Mouse (Mus musculus): ENCODE results near the gene Capza2. TPM values are rescaled to one million over a fixed set of nuclear protein-coding genes. Genes with fewer than 3 reads are reported as not detected.
A peak's percentile ranks its signal among the peaks of the same experiment; 100 is the strongest.
"Not testable (repeated sequence)": the region's sequence is repeated elsewhere in the genome, so short reads cannot be mapped to it uniquely, and the experiment has no call there.

The Capza2 gene
- polyA plus RNA-seq, 1 experiment from 2014 or later, result 218 TPM

- H3K36me3 ChIP-seq, result no peaks in the 10 kb centered on the region
Observed at GRCm38 (mm10) chr6:17688676-17689075, 52.6 kb downstream of the Capza2 start.

GRCm38 (mm10) chr6:17692647-17693046 is 56.6 kb downstream of the Capza2 start, which contains the start of gene St7:
Gene St7 (plus strand): TSS chr6:17692933.
- WGBS, result 53% methylated on average over 7 of the region's 7 CpGs
- Histone ChIP-seq H3K4me1 (peaks cover 9% of the 10 kb centered on the region; the same call in 1 of the 2 replicates), H3K36me3 (no peaks in the 10 kb centered on the region), H3K4me2 (peak within 1 kb of the TSS; percentile 79), H3K9me3 (no peaks in the 10 kb centered on the region), H3K27ac (peak within 1 kb of the TSS; percentile 89), H3K27me3 (replicated peaks) (no peaks in the 10 kb centered on the region), H3K4me3 (replicated peaks) (peak within 1 kb of the TSS; percentile 73), H3K9ac (peak within 1 kb of the TSS; percentile 55)
- no peak for ATAC-seq (ENCODE audit: insufficient read depth, low FRiP score, low read depth)

More at GRCm38 (mm10) chr6:17688676-17689075, 52.6 kb downstream of the Capza2 start:
- WGBS, result 64% methylated on average over 5 of the region's 5 CpGs
- no peak overlapping the region for H3K4me3 ChIP-seq (replicated peaks)
- H3K4me1 ChIP-seq, result no peaks in the 10 kb centered on the region
- ATAC-seq (ENCODE audit: insufficient read depth, low FRiP score, low read depth), result no peak
- no peak overlapping the region for H3K9ac ChIP-seq
- no peaks in the 10 kb centered on the region for H3K9me3 ChIP-seq
- no peak overlapping the region for H3K27ac ChIP-seq
- H3K4me2 ChIP-seq, result no peak overlapping the region
- H3K27me3 ChIP-seq (replicated peaks), result no peaks in the 10 kb centered on the region

GRCm38 (mm10) chr6:17693726-17694549 is 57.9 kb downstream of the Capza2 start:
- under 1% methylated on average over 76 of the region's 97 CpGs for WGBS
- Histone ChIP-seq H3K4me1 (peaks cover 9% of the 10 kb centered on the region; the same call in 1 of the 2 replicates), H3K27me3 (replicated peaks) (no peaks in the 10 kb centered on the region), H3K27ac (peak overlapping the region; percentile 89), H3K4me3 (replicated peaks) (peak overlapping the region; percentile 73), H3K9ac (peak overlapping the region; percentile 55), H3K36me3 (no peaks in the 10 kb centered on the region), H3K4me2 (peak overlapping the region; percentile 79), H3K9me3 (no peaks in the 10 kb centered on the region)
- peak; percentile 75 for ATAC-seq (ENCODE audit: insufficient read depth, low FRiP score, low read depth)

GRCm38 (mm10) chr6:17694550-17694951 is 58.5 kb downstream of the Capza2 start:
- H3K27me3 ChIP-seq (replicated peaks), result no peaks in the 10 kb centered on the region
- WGBS, result under 1% methylated on average over 28 of the region's 46 CpGs
- H3K9me3 ChIP-seq, result no peaks in the 10 kb centered on the region
- H3K27ac ChIP-seq, result peak overlapping the region; percentile 89
- peaks cover 9% of the 10 kb centered on the region; the same call in 1 of the 2 replicates for H3K4me1 ChIP-seq
- H3K4me2 ChIP-seq, result peak overlapping the region; percentile 79
- ATAC-seq (ENCODE audit: insufficient read depth, low FRiP score, low read depth), result peak; percentile 78
- no peaks in the 10 kb centered on the region for H3K36me3 ChIP-seq
- H3K4me3 ChIP-seq (replicated peaks), result peak overlapping the region; percentile 73
- H3K9ac ChIP-seq, result peak overlapping the region; percentile 55

- Histone ChIP-seq H3K4me3 (replicated peaks) (no peak overlapping the region), H3K4me2 (peak overlapping the region; percentile 15; the same call in 1 of the 2 replicates), H3K27ac (no peak overlapping the region)
Observed at GRCm38 (mm10) chr6:17696321-17696734, 60.3 kb downstream of the Capza2 start.

GRCm38 (mm10) chr6:17700936-17701612 is 65.0 kb downstream of the Capza2 start:
- Histone ChIP-seq H3K27me3 (replicated peaks) (no peaks in the 10 kb centered on the region), H3K4me3 (replicated peaks) (no peak overlapping the region), H3K4me2 (no peak overlapping the region), H3K27ac (no peak overlapping the region), H3K9me3 (no peaks in the 10 kb centered on the region), H3K4me1 (peaks cover 3% of the 10 kb centered on the region; the same call in 1 of the 2 replicates), H3K9ac (no peak overlapping the region), H3K36me3 (no peaks in the 10 kb centered on the region)
- ATAC-seq (ENCODE audit: insufficient read depth, low FRiP score, low read depth), result no peak
- WGBS, result 62% methylated on average over 7 of the region's 7 CpGs

More at GRCm38 (mm10) chr6:17696321-17696734, 60.3 kb downstream of the Capza2 start:
- H3K4me1 ChIP-seq, result peaks cover 9% of the 10 kb centered on the region; the same call in 1 of the 2 replicates
- WGBS, result 51% methylated on average over 5 of the region's 5 CpGs
- H3K9ac ChIP-seq, result no peak overlapping the region
- ATAC-seq (ENCODE audit: insufficient read depth, low FRiP score, low read depth), result no peak
- no peaks in the 10 kb centered on the region for H3K27me3 ChIP-seq (replicated peaks)
- no peaks in the 10 kb centered on the region for H3K36me3 ChIP-seq
- H3K9me3 ChIP-seq, result no peaks in the 10 kb centered on the region

- not testable (repeated sequence) for H3K9me3 ChIP-seq; ATAC-seq (ENCODE audit: insufficient read depth, low FRiP score, low read depth)
Observed at GRCm38 (mm10) chr6:17704038-17704437, 68.0 kb downstream of the Capza2 start.

GRCm38 (mm10) chr6:17705973-17706372 is 69.9 kb downstream of the Capza2 start:
- no peak for ATAC-seq (ENCODE audit: insufficient read depth, low FRiP score, low read depth)
- H3K4me1 ChIP-seq, result no peaks in the 10 kb centered on the region
- no peak overlapping the region for H3K4me2 ChIP-seq
- WGBS, result 89% methylated on average over 3 of the region's 3 CpGs
- H3K4me3 ChIP-seq (replicated peaks), result no peak overlapping the region
- no peak overlapping the region for H3K9ac ChIP-seq
- H3K9me3 ChIP-seq, result no peaks in the 10 kb centered on the region
- no peaks in the 10 kb centered on the region for H3K36me3 ChIP-seq
- H3K27ac ChIP-seq, result no peak overlapping the region
- H3K27me3 ChIP-seq (replicated peaks), result no peaks in the 10 kb centered on the region

More at GRCm38 (mm10) chr6:17704038-17704437, 68.0 kb downstream of the Capza2 start:
- not testable (repeated sequence) for H3K9ac ChIP-seq; H3K36me3 ChIP-seq; H3K27me3 ChIP-seq (replicated peaks); H3K4me2 ChIP-seq; H3K4me3 ChIP-seq (replicated peaks); H3K27ac ChIP-seq; H3K4me1 ChIP-seq
- WGBS, result 59% methylated on average over 1 of the region's 1 CpGs

Other genes starting within 250 kb of the Capza2 start
- gene Met, start 172.4 kb upstream of the Capza2 start, polyA plus RNA-seq (2015; fragmentation: Nextera tagmentation; extraction: Ambion mirVana), result 10.5 and 13.2 TPM in 2 replicates
- gene St7, start 56.7 kb downstream of the Capza2 start, polyA plus RNA-seq (2015; fragmentation: Nextera tagmentation; extraction: Ambion mirVana), result 23.5 and 26.1 TPM in 2 replicates

Measured in stomach, embryonic 15.5 days (tissue).